Mouse (Mus musculus) midbrain, embryonic 14.5 days (tissue): Measurements from ENCODE around the gene Clcn6. TPM values are rescaled to one million over a fixed set of nuclear protein-coding genes. Genes with fewer than 3 reads are reported as not detected.
A peak's percentile ranks its signal among the peaks of the same experiment; 100 is the strongest.

Source experiments
- ATAC-seq: fragments of 200-750 bp; cut with Nextera tagmentation; 2 replicates; pipeline ENCODE4 v1.8.0; 2017; ENCODE audit warnings: moderate number of reproducible peaks, moderate library complexity; ENCODE audit not compliant: low FRiP score, low TSS enrichment
- DNase-seq: peaks from one replicate; pipeline ENCODE4 v3.0.0-alpha.2; 2015
- H3K27ac ChIP-seq: fragments of 300-500 bp; sonication (generic); replicated peaks from 2 replicates; pipeline ENCODE4 v1.5.1; 2014; ENCODE audit warnings: mild to moderate bottlenecking, low read depth, low read length, moderate library complexity
- H3K27me3 ChIP-seq: fragments of 300-500 bp; sonication (generic); 2 replicates; pipeline ENCODE4 v1.6.1; 2014; ENCODE audit warnings: low read length, control low read depth, mixed read lengths; ENCODE audit not compliant: control insufficient read depth, insufficient read depth
- H3K36me3 ChIP-seq: fragments of 300-500 bp; sonication (generic); 2 replicates; pipeline ENCODE4 v1.6.1; 2014; ENCODE audit warnings: low read length, control low read depth; ENCODE audit not compliant: control insufficient read depth, insufficient read depth
- H3K4me1 ChIP-seq: fragments of 300-500 bp; sonication (generic); 2 replicates; pipeline ENCODE4 v1.6.1; 2014; ENCODE audit warnings: mild to moderate bottlenecking, antibody characterized with exemption, low read length, control low read depth; ENCODE audit not compliant: control insufficient read depth, insufficient read depth
- H3K4me2 ChIP-seq: fragments of 300-500 bp; sonication (generic); 2 replicates; pipeline ENCODE4 v1.6.1; 2014; ENCODE audit warnings: mild to moderate bottlenecking, low read length, moderate library complexity
- H3K4me3 ChIP-seq: fragments of 300-500 bp; sonication (generic); replicated peaks from 2 replicates; pipeline ENCODE4 v1.5.1; 2014; ENCODE audit warnings: low read depth, low read length
- H3K9ac ChIP-seq: fragments of 300-500 bp; sonication (generic); replicated peaks from 2 replicates; pipeline ENCODE4 v1.6.1; 2014; ENCODE audit warnings: mild to moderate bottlenecking, low read length, moderate library complexity
- H3K9me3 ChIP-seq: fragments of 300-500 bp; sonication (generic); 2 replicates; pipeline ENCODE4 v1.6.1; 2016; ENCODE audit warnings: low read length, control low read depth, mixed read lengths; ENCODE audit not compliant: control insufficient read depth
- WGBS: fragments of 180-500 bp; shearing (Covaris S2); extraction: QIAGEN DNeasy Blood & Tissue Kit; methylation state at CpG from one replicate; pipeline ENCODE4 v1.1.7; 2014; 5-methylcytosine and 5-hydroxymethylcytosine counted together
- polyA plus RNA-seq: library from polyadenylated mRNA; unstranded; fragments of >200 nt; fragmentation: Nextera tagmentation; extraction: Ambion mirVana; gene quantifications from 2 replicates; pipeline ENCODE4 v1.2.1, GENCODE M21; 2014

Gene Clcn6
- 26.4 and 26.9 TPM in 2 replicates for polyA plus RNA-seq

DNA sequence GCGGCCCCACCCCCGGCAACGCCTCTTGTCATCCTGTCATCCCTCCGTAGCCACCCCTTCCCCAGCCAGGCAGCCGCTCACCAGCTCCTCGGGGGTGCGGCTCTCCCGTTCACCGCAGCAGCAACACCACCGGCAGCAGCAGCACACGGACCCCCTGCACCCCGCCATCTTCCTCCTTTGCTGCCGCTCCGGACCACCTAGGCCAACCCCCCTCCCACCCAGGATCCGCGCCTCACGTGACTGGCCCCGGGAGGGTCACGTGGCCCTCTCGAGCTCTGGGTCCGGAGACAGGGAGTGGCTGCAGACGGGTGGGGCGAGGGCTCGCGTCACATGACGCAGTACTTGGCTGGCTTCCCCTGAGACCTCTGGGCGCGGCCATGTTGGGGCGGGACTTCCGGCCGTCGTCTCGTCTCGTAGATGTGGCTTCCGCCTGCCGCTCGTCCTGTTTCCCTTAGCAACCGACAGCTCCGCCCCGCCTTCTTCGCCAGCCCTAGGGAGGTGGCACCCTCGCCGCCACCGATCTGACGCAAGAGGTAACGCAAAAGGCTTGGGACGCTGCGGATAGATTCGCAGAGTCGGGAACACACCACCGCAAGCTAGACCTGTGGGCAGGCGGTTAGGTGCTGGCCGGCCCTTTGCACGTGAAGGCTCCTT is at the start of gene Clcn6, which contains the start of gene Mthfr:
Clcn6 (minus strand) TSS at position 222 of the 654 bp plus-strand sequence.
Mthfr (plus strand) TSS at position 478 of the 654 bp plus-strand sequence.
- Histone ChIP-seq H3K4me3 (peak within 1 kb of the TSS; percentile 91), H3K9ac (peak within 1 kb of the TSS; percentile 84), H3K4me1 (peaks cover 43% of the 10 kb centered on the region), H3K27ac (peak within 1 kb of the TSS; percentile 91), H3K9me3 (no peaks in the 10 kb centered on the region), H3K36me3 (peaks cover 24% of the 10 kb centered on the region), H3K4me2 (peak within 1 kb of the TSS; percentile 94), H3K27me3 (no peaks in the 10 kb centered on the region)
- peak; percentile 100 for DNase-seq
- peak; percentile 95 for ATAC-seq
- under 1% methylated on average over 53 of the region's 54 CpGs for WGBS

- Histone ChIP-seq H3K27ac (peak within 1 kb of the TSS; percentile 68), H3K4me3 (peak within 1 kb of the TSS; percentile 50), H3K4me1 (peaks cover 15% of the 10 kb centered on the region), H3K27me3 (no peaks in the 10 kb centered on the region), H3K36me3 (no peaks in the 10 kb centered on the region), H3K9me3 (no peaks in the 10 kb centered on the region), H3K9ac (peak within 1 kb of the TSS; percentile 47), H3K4me2 (peak within 1 kb of the TSS; percentile 81)
- 4% methylated on average over 34 of the region's 34 CpGs for WGBS
- peak; percentile 95 for DNase-seq
- ATAC-seq: peak; percentile 91
Measured at GRCm38 (mm10) chr4:148087907-148088527, 49.4 kb upstream of the Clcn6 start, which contains the start of gene Agtrap. Gene Agtrap, minus strand, starts transcription at chr4:148088031.

GRCm38 (mm10) chr4:148087091-148087906 is 48.7 kb upstream of the Clcn6 start:
- DNase-seq (no peak), ATAC-seq (peak; percentile 66)
- Histone ChIP-seq H3K27ac (no peak overlapping the region), H3K4me2 (peak overlapping the region; percentile 81), H3K27me3 (no peaks in the 10 kb centered on the region), H3K9me3 (no peaks in the 10 kb centered on the region), H3K4me1 (peaks cover 15% of the 10 kb centered on the region), H3K9ac (peak overlapping the region; percentile 47), H3K4me3 (peak overlapping the region; percentile 50), H3K36me3 (no peaks in the 10 kb centered on the region)
- WGBS: 4% methylated on average over 30 of the region's 30 CpGs

GRCm38 (mm10) chr4:148085907-148086305 is 47.3 kb upstream of the Clcn6 start:
- no peak overlapping the region for H3K27ac ChIP-seq
- no peak for ATAC-seq
- H3K4me3 ChIP-seq: no peak overlapping the region
- no peak for DNase-seq
- 69% methylated on average over 3 of the region's 3 CpGs for WGBS
- no peaks in the 10 kb centered on the region for H3K9me3 ChIP-seq
- no peaks in the 10 kb centered on the region for H3K27me3 ChIP-seq
- no peak overlapping the region for H3K4me2 ChIP-seq
- no peak overlapping the region for H3K9ac ChIP-seq
- H3K4me1 ChIP-seq: peaks cover 15% of the 10 kb centered on the region
- no peaks in the 10 kb centered on the region for H3K36me3 ChIP-seq

DNA sequence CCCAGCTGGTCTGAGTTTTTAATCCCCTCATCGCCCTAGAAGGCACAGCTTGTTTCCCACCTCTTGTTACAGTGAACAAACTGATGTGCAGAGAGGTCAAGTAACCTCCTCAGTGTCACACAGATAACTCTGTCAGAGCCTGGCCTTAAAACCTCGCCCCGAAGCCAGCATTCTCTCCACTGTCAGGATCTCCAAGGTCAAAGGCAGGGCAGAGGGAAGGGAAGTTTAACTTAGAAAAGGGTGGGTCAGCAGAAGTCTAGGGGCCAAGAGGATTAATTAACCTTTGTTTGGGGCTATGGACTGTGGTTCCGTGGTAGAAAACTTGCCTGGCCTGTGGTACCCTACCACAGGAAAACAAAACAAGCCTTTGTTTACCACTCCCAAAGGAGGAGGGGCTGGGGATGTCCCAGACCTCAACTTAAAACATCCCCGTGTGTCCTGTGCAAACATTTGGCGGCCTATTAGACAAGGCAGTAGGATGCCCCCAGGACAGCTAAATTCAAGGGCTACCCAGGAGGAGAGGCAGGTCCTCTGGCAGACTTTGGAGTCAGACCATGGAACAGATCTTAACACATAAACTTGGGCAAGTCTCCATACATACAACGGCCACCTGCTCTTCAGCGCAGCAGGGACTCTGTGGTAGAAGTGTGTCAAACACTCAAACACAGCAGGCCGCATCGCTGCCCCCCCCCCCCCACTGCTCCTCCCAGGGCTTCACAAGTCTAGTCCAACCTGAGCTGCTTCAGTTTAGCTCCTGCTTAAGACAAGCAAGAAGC is 46.7 kb upstream of the Clcn6 start:
- Histone ChIP-seq H3K4me2 (no peak overlapping the region), H3K9ac (no peak overlapping the region), H3K36me3 (no peaks in the 10 kb centered on the region), H3K4me1 (peaks cover 15% of the 10 kb centered on the region), H3K27me3 (no peaks in the 10 kb centered on the region), H3K4me3 (no peak overlapping the region), H3K9me3 (no peaks in the 10 kb centered on the region), H3K27ac (no peak overlapping the region)
- 45% methylated on average over 10 of the region's 10 CpGs for WGBS
- ATAC-seq: no peak
- no peak for DNase-seq

DNA sequence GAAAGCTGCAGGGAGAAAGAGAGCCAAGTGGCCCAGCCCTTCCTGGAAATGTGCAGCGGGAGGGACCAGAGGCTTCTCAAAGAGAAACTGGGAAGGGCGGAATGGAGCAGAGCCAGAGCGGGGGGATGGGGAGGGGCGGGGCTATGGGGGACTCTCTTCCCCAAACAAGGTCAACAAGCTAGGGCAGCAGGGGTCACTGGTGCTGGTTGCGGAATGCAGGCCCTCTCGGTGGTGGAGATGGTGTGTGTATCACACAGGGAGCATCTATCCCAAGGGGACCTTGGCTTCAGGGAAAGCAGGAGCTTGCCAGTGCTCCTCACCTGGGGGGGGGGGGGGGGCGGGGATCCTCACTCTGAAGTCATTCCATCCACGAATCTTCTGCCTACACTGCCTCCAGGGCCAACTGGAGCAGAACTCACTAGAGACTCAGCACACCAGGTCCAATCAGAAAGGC is 45.7 kb upstream of the Clcn6 start:
- Histone ChIP-seq H3K27ac (no peak overlapping the region), H3K9ac (no peak overlapping the region), H3K4me2 (no peak overlapping the region), H3K9me3 (no peaks in the 10 kb centered on the region), H3K27me3 (no peaks in the 10 kb centered on the region), H3K4me3 (no peak overlapping the region), H3K36me3 (no peaks in the 10 kb centered on the region), H3K4me1 (peaks cover 15% of the 10 kb centered on the region)
- ATAC-seq (no peak), DNase-seq (no peak)
- 13% methylated on average over 8 of the region's 8 CpGs for WGBS

GRCm38 (mm10) chr4:148083176-148083899 is 44.7 kb upstream of the Clcn6 start:
- no peak overlapping the region for H3K9ac ChIP-seq
- no peak for DNase-seq

More at GRCm38 (mm10) chr4:148083176-148083899, 44.7 kb upstream of the Clcn6 start:
- no peak for ATAC-seq
- Histone ChIP-seq H3K9me3 (no peaks in the 10 kb centered on the region), H3K36me3 (no peaks in the 10 kb centered on the region), H3K27ac (no peak overlapping the region), H3K4me1 (peaks cover 12% of the 10 kb centered on the region), H3K4me3 (no peak overlapping the region), H3K4me2 (no peak overlapping the region), H3K27me3 (no peaks in the 10 kb centered on the region)
- 67% methylated on average over 21 of the region's 21 CpGs for WGBS
